Mouse (Mus musculus): ENCODE results near the gene Polr2h.

The Polr2h gene

GRCm38 (mm10) chr16:20701729-20702521, 15.5 kb upstream of the Polr2h start:
- no peak for DNase-seq

- peak; percentile 58 to 65 for DNase-seq
Measured at GRCm38 (mm10) chr16:20702522-20702893, 15.0 kb upstream of the Polr2h start.

GRCm38 (mm10) chr16:20703071-20703470, 14.4 kb upstream of the Polr2h start:
- DNase-seq: no peak

- DNase-seq: no peak
Measured at GRCm38 (mm10) chr16:20703699-20704400, 13.6 kb upstream of the Polr2h start.

GRCm38 (mm10) chr16:20705786-20706185, 11.7 kb upstream of the Polr2h start:
- DNase-seq: peak in 1 of 2 experiments; percentile 52

GRCm38 (mm10) chr16:20706407-20707055, 10.9 kb upstream of the Polr2h start:
- DNase-seq: peak in 1 of 2 experiments; percentile 25

GRCm38 (mm10) chr16:20708220-20708938, 9.1 kb upstream of the Polr2h start:
- DNase-seq: no peak

- DNase-seq: peak in 1 of 2 experiments; percentile 39
Measured at GRCm38 (mm10) chr16:20708939-20709734, 8.3 kb upstream of the Polr2h start.

- no peak for DNase-seq
Measured at GRCm38 (mm10) chr16:20710370-20710769, 7.1 kb upstream of the Polr2h start.

GRCm38 (mm10) chr16:20710810-20711209, 6.7 kb upstream of the Polr2h start:
- no peak for DNase-seq

GRCm38 (mm10) chr16:20712190-20712589, 5.3 kb upstream of the Polr2h start:
- no peak for DNase-seq

GRCm38 (mm10) chr16:20712889-20713288, 4.6 kb upstream of the Polr2h start:
- no peak for DNase-seq

- no peak for DNase-seq
Measured at GRCm38 (mm10) chr16:20714307-20715080, 3.0 kb upstream of the Polr2h start.

- DNase-seq: no peak
Measured at GRCm38 (mm10) chr16:20715161-20715560, 2.3 kb upstream of the Polr2h start.

- DNase-seq: peak in 1 of 2 experiments; percentile 30
Measured at GRCm38 (mm10) chr16:20715566-20715965, 1.9 kb upstream of the Polr2h start.

- peak; percentile 69 to 75 for DNase-seq
Measured at GRCm38 (mm10) chr16:20715976-20716840, 1.3 kb upstream of the Polr2h start.

- DNase-seq: no peak
Measured at GRCm38 (mm10) chr16:20716841-20717180, 654 bp upstream of the Polr2h start.

- DNase-seq: no peak
Measured at GRCm38 (mm10) chr16:20717978-20718670, 659 bp downstream of the Polr2h start.

GRCm38 (mm10) chr16:20721808-20722207, 4.3 kb downstream of the Polr2h start:
- DNase-seq: no peak

- no peak for DNase-seq
Measured at GRCm38 (mm10) chr16:20722736-20723135, 5.3 kb downstream of the Polr2h start.

Data from cerebellum, postnatal 36 days (tissue).